Mouse (Mus musculus): ENCODE data around the gene Ablim1.

Gene Ablim1

GRCm38 (mm10) chr19:57257801-57258200 lies 56.9 kb downstream of the Ablim1 start:
- no peak for DNase-seq (ENCODE audit: low spot score)

- DNase-seq (ENCODE audit: low spot score), result no peak
These were observed 58.1 kb downstream of the Ablim1 start for GRCm38 (mm10) chr19:57256666-57257065.

- DNase-seq (ENCODE audit: low spot score), result no peak
These were observed 59.6 kb downstream of the Ablim1 start for GRCm38 (mm10) chr19:57255157-57255556.

- no peak for DNase-seq (ENCODE audit: low spot score)
These were observed 61.8 kb downstream of the Ablim1 start for GRCm38 (mm10) chr19:57252692-57253448.

- DNase-seq (ENCODE audit: low spot score), result no peak
These were observed 65.9 kb downstream of the Ablim1 start for GRCm38 (mm10) chr19:57248781-57249180.

- no peak for DNase-seq (ENCODE audit: low spot score)
These were observed 67.5 kb downstream of the Ablim1 start for GRCm38 (mm10) chr19:57247221-57247620.

- DNase-seq (ENCODE audit: low spot score), result no peak
These were observed 70.4 kb downstream of the Ablim1 start for GRCm38 (mm10) chr19:57244281-57244680.

GRCm38 (mm10) chr19:57243606-57244005 lies 71.1 kb downstream of the Ablim1 start:
- DNase-seq (ENCODE audit: low spot score), result no peak

GRCm38 (mm10) chr19:57243191-57243590 lies 71.5 kb downstream of the Ablim1 start:
- DNase-seq (ENCODE audit: low spot score), result no peak

- no peak for DNase-seq (ENCODE audit: low spot score)
These were observed 73.1 kb downstream of the Ablim1 start for GRCm38 (mm10) chr19:57241363-57242192.

GRCm38 (mm10) chr19:57240259-57240658 lies 74.5 kb downstream of the Ablim1 start:
- no peak for DNase-seq (ENCODE audit: low spot score)

GRCm38 (mm10) chr19:57239176-57239784 lies 75.4 kb downstream of the Ablim1 start:
- peak; percentile 66 for DNase-seq (ENCODE audit: low spot score)

GRCm38 (mm10) chr19:57238461-57238860 lies 76.3 kb downstream of the Ablim1 start:
- no peak for DNase-seq (ENCODE audit: low spot score)

- no peak for DNase-seq (ENCODE audit: low spot score)
These were observed 77.2 kb downstream of the Ablim1 start for GRCm38 (mm10) chr19:57237534-57237933.

GRCm38 (mm10) chr19:57236647-57237046 lies 78.1 kb downstream of the Ablim1 start:
- no peak for DNase-seq (ENCODE audit: low spot score)

- no peak for DNase-seq (ENCODE audit: low spot score)
These were observed 78.8 kb downstream of the Ablim1 start for GRCm38 (mm10) chr19:57235931-57236330.

- no peak for DNase-seq (ENCODE audit: low spot score)
These were observed 83.7 kb downstream of the Ablim1 start for GRCm38 (mm10) chr19:57230996-57231395.

GRCm38 (mm10) chr19:57229161-57229560 lies 85.6 kb downstream of the Ablim1 start:
- no peak for DNase-seq (ENCODE audit: low spot score)

- DNase-seq (ENCODE audit: low spot score), result no peak
These were observed 86.1 kb downstream of the Ablim1 start for GRCm38 (mm10) chr19:57228576-57228975.

GRCm38 (mm10) chr19:57224390-57224789 lies 90.3 kb downstream of the Ablim1 start:
- DNase-seq (ENCODE audit: low spot score), result no peak

- no peak for DNase-seq (ENCODE audit: low spot score)
These were observed 91.0 kb downstream of the Ablim1 start for GRCm38 (mm10) chr19:57223686-57224085.

GRCm38 (mm10) chr19:57222657-57223056 lies 92.1 kb downstream of the Ablim1 start:
- no peak for DNase-seq (ENCODE audit: low spot score)
